Mouse (Mus musculus) lung, embryonic 14.5 days (tissue): ENCODE measurements around the gene Sptbn1. TPM values are rescaled to one million over a fixed set of nuclear protein-coding genes. Genes with fewer than 3 reads are reported as not detected.
A peak's percentile ranks its signal among the peaks of the same experiment; 100 is the strongest.

Source experiments
- ATAC-seq: fragments of 200-750 bp; cut with Nextera tagmentation; 2 replicates; pipeline ENCODE4 v1.8.0; 2017; ENCODE audit warnings: mild to moderate bottlenecking, moderate TSS enrichment, moderate library complexity; ENCODE audit not compliant: insufficient read depth
- DNase-seq: peaks from one replicate; pipeline ENCODE4 v3.0.0-alpha.2; 2015
- H3K27ac ChIP-seq: fragments of 300-500 bp; sonication (generic); 2 replicates; pipeline ENCODE4 v1.5.1; 2014; ENCODE audit warnings: low read depth, mild to moderate bottlenecking, moderate library complexity
- H3K27me3 ChIP-seq: fragments of 300-500 bp; sonication (generic); 2 replicates; pipeline ENCODE4 v1.6.1; 2014; ENCODE audit warnings: low read length, control low read depth; ENCODE audit not compliant: insufficient read depth
- H3K36me3 ChIP-seq: fragments of 300-500 bp; sonication (generic); 2 replicates; pipeline ENCODE4 v1.6.1; 2014; ENCODE audit warnings: control low read depth; ENCODE audit not compliant: insufficient read depth
- H3K4me1 ChIP-seq: fragments of 300-500 bp; sonication (generic); 2 replicates; pipeline ENCODE4 v1.6.1; 2014; ENCODE audit warnings: antibody characterized with exemption, control low read depth; ENCODE audit not compliant: insufficient read depth
- H3K4me2 ChIP-seq: fragments of 300-500 bp; sonication (generic); 2 replicates; pipeline ENCODE4 v1.6.1; 2014; ENCODE audit warnings: mild to moderate bottlenecking
- H3K4me3 ChIP-seq: fragments of 300-500 bp; sonication (generic); 2 replicates; pipeline ENCODE4 v1.5.1; 2014; ENCODE audit warnings: low read depth, low read length
- H3K9ac ChIP-seq: fragments of 300-500 bp; sonication (generic); 2 replicates; pipeline ENCODE4 v1.6.1; 2014
- H3K9me3 ChIP-seq: fragments of 300-500 bp; sonication (generic); 2 replicates; pipeline ENCODE4 v1.6.1; 2016; ENCODE audit warnings: low read depth, low read length, control low read depth
- CTCF ChIP-seq: IDR thresholded peaks from 2 replicates; pipeline ENCODE4 v1.5.1; 2016; ENCODE audit warnings: antibody characterized with exemption, low read depth
- WGBS: fragments of 180-500 bp; shearing (Covaris S2); extraction: QIAGEN DNeasy Blood & Tissue Kit; methylation state at CpG from one replicate; pipeline ENCODE4 v1.1.7; 2014; 5-methylcytosine and 5-hydroxymethylcytosine counted together
- polyA plus RNA-seq: library from polyadenylated mRNA; unstranded; fragments of >200 nt; fragmentation: Nextera tagmentation; extraction: Ambion mirVana; gene quantifications from 2 replicates; pipeline ENCODE4 v1.2.1, GENCODE M21; 2014

Sptbn1 gene
- polyA plus RNA-seq, 1 experiment from 2014 or later: 168 TPM

GRCm38 (mm10) chr11:30283710-30284109 lies 15.7 kb upstream of the Sptbn1 start:
- Histone ChIP-seq H3K9me3 (no peaks in the 10 kb centered on the region), H3K36me3 (no peaks in the 10 kb centered on the region), H3K4me2 (no peak overlapping the region), H3K4me3 (no peak overlapping the region), H3K9ac (no peak overlapping the region), H3K27me3 (no peaks in the 10 kb centered on the region), H3K27ac (no peak overlapping the region), H3K4me1 (no peaks in the 10 kb centered on the region)
- no peak for TF ChIP-seq CTCF
- ATAC-seq: no peak
- 54% methylated on average over 2 of the region's 2 CpGs for WGBS
- DNase-seq: no peak

- no peak overlapping the region for H3K4me2 ChIP-seq
- no peak for ATAC-seq
Observed at GRCm38 (mm10) chr11:30281096-30281495, 13.1 kb upstream of the Sptbn1 start.

GRCm38 (mm10) chr11:30279278-30279677 lies 11.3 kb upstream of the Sptbn1 start:
- H3K4me2 ChIP-seq: no peak overlapping the region
- H3K27me3 ChIP-seq: no peaks in the 10 kb centered on the region
- no peak overlapping the region for H3K27ac ChIP-seq
- ATAC-seq: no peak
- DNase-seq: peak; percentile 56
- no peak overlapping the region for H3K4me3 ChIP-seq
- TF ChIP-seq CTCF: no peak
- no peak overlapping the region for H3K9ac ChIP-seq
- WGBS: 74% methylated on average over 5 of the region's 5 CpGs
- H3K9me3 ChIP-seq: no peaks in the 10 kb centered on the region
- H3K36me3 ChIP-seq: no peaks in the 10 kb centered on the region
- no peaks in the 10 kb centered on the region for H3K4me1 ChIP-seq

More at GRCm38 (mm10) chr11:30281096-30281495, 13.1 kb upstream of the Sptbn1 start:
- Histone ChIP-seq H3K4me3 (no peak overlapping the region), H3K27ac (no peak overlapping the region), H3K36me3 (no peaks in the 10 kb centered on the region), H3K9me3 (no peaks in the 10 kb centered on the region), H3K27me3 (no peaks in the 10 kb centered on the region), H3K4me1 (no peaks in the 10 kb centered on the region), H3K9ac (no peak overlapping the region)
- 75% methylated on average over 5 of the region's 5 CpGs for WGBS
- no peak for TF ChIP-seq CTCF
- no peak for DNase-seq

- 15% methylated on average over 3 of the region's 3 CpGs for WGBS
- Histone ChIP-seq H3K4me3 (no peak overlapping the region), H3K27me3 (no peaks in the 10 kb centered on the region), H3K27ac (no peak overlapping the region), H3K36me3 (no peaks in the 10 kb centered on the region), H3K4me1 (no peaks in the 10 kb centered on the region), H3K4me2 (no peak overlapping the region), H3K9me3 (no peaks in the 10 kb centered on the region), H3K9ac (no peak overlapping the region)
- ATAC-seq: peak; percentile 38; the same call in 1 of the 2 replicates
- no peak for TF ChIP-seq CTCF
- DNase-seq: no peak
Observed at GRCm38 (mm10) chr11:30275436-30276031, 7.6 kb upstream of the Sptbn1 start.

GRCm38 (mm10) chr11:30269524-30269923 lies 1.5 kb upstream of the Sptbn1 start:
- no peak overlapping the region for H3K4me3 ChIP-seq
- no peak overlapping the region for H3K27ac ChIP-seq
- DNase-seq (peak; percentile 32), ATAC-seq (no peak)
- WGBS: 55% methylated on average over 1 of the region's 1 CpGs
- H3K27me3 ChIP-seq: no peaks in the 10 kb centered on the region
- H3K9me3 ChIP-seq: no peaks in the 10 kb centered on the region
- peak overlapping the region; percentile 79 for H3K4me2 ChIP-seq
- peaks cover 20% of the 10 kb centered on the region for H3K4me1 ChIP-seq
- no peak overlapping the region for H3K9ac ChIP-seq
- H3K36me3 ChIP-seq: no peaks in the 10 kb centered on the region
- TF ChIP-seq CTCF: no peak

- no peak for TF ChIP-seq CTCF
- Histone ChIP-seq H3K4me3 (peak overlapping the region; percentile 98), H3K9me3 (no peaks in the 10 kb centered on the region), H3K4me1 (peaks cover 20% of the 10 kb centered on the region), H3K27me3 (no peaks in the 10 kb centered on the region), H3K27ac (peak overlapping the region; percentile 83), H3K36me3 (no peaks in the 10 kb centered on the region), H3K9ac (peak overlapping the region; percentile 69), H3K4me2 (peak overlapping the region; percentile 79)
- WGBS: 4% methylated on average over 15 of the region's 15 CpGs
- ATAC-seq (peak; percentile 12), DNase-seq (peak; percentile 61)
Observed at GRCm38 (mm10) chr11:30268648-30269375, 837 bp upstream of the Sptbn1 start.

GRCm38 (mm10) chr11:30267036-30267891 lies 711 bp downstream of the Sptbn1 start:
- under 1% methylated on average over 57 of the region's 69 CpGs for WGBS
- TF ChIP-seq CTCF: no peak
- DNase-seq: peak; percentile 63

More at GRCm38 (mm10) chr11:30267036-30267891, 711 bp downstream of the Sptbn1 start:
- Histone ChIP-seq H3K27me3 (no peaks in the 10 kb centered on the region), H3K9me3 (no peaks in the 10 kb centered on the region), H3K4me3 (peak overlapping the region; percentile 98), H3K36me3 (no peaks in the 10 kb centered on the region), H3K27ac (peak overlapping the region; percentile 95), H3K4me1 (peaks cover 20% of the 10 kb centered on the region), H3K9ac (peak overlapping the region; percentile 84), H3K4me2 (peak overlapping the region; percentile 79)
- peak; percentile 63 for ATAC-seq
